In genomic region chr3:124288936-124289335, GRCm38 (mm10) we compare ENCODE assay signal across 7 mouse cellular contexts. TPM values are rescaled to one million over a fixed set of nuclear protein-coding genes. Genes with fewer than 3 reads are reported as not detected.
DNase-seq lines count a peak whose midpoint lies in the region; ATAC-seq and TF ChIP-seq lines count a peak whose summit lies in the region.
"Not testable (repeated sequence)": the region's sequence is repeated elsewhere in the genome, so short reads cannot be mapped to it uniquely, and the experiment has no call there.

No protein-coding gene starts in this region.

- not testable (repeated sequence) for H3K4me2 ChIP-seq in kidney, embryonic 15.5 days; lung, embryonic 14.5 days; neural tube, embryonic 12.5 days (replicated peaks)

- 40% methylated on average over 7 of the region's 7 CpGs for WGBS in kidney, embryonic 15.5 days
- 30% methylated on average over 7 of the region's 7 CpGs for WGBS in lung, embryonic 14.5 days
- WGBS in neural tube, embryonic 12.5 days = 52% methylated on average over 7 of the region's 7 CpGs

- not testable (repeated sequence) for H3K27me3 ChIP-seq in kidney, embryonic 15.5 days; lung, embryonic 14.5 days (ENCODE audit: insufficient read depth, low read length); neural tube, embryonic 12.5 days (replicated peaks)

- DNase-seq in 416B (ENCODE audit: low read depth) (peak; percentile 8), MEL-GATA-1-ER (ENCODE audit: extremely low read depth, low read depth) (peak; percentile 32)
- DNase-seq in lung, embryonic 14.5 days = peak; percentile 31

- not testable (repeated sequence) for H3K27ac ChIP-seq in kidney, embryonic 15.5 days; lung, embryonic 14.5 days (ENCODE audit: low read depth); neural tube, embryonic 12.5 days

- ATAC-seq in common myeloid progenitor, adult 5-6 weeks (replicated peaks; ENCODE audit: low read depth, poor library complexity, severe bottlenecking) = peak; percentile 99
- ATAC-seq in frontal cortex, adult (ENCODE audit: low TSS enrichment) = peak; percentile 91
- 0 out of 2 replicates have a peak, but pooled peaks have one; percentile 54 for ATAC-seq in kidney, embryonic 15.5 days (replicated peaks; ENCODE audit: low FRiP score)
- ATAC-seq in lung, embryonic 14.5 days (ENCODE audit: insufficient read depth) = not testable (repeated sequence)
- ATAC-seq in neural tube, embryonic 12.5 days (ENCODE audit: low FRiP score, low read depth) = peak; percentile 21; the same call in 1 of the 2 replicates

- H3K36me3 ChIP-seq in kidney, embryonic 15.5 days; lung, embryonic 14.5 days (ENCODE audit: insufficient read depth); neural tube, embryonic 12.5 days: not testable (repeated sequence)

- not testable (repeated sequence) for H3K9ac ChIP-seq in kidney, embryonic 15.5 days; lung, embryonic 14.5 days; neural tube, embryonic 12.5 days

- not testable (repeated sequence) for H3K4me3 ChIP-seq in kidney, embryonic 15.5 days (replicated peaks); lung, embryonic 14.5 days (ENCODE audit: low read depth, low read length); neural tube, embryonic 12.5 days

- H3K9me3 ChIP-seq in kidney, embryonic 15.5 days (replicated peaks); lung, embryonic 14.5 days (ENCODE audit: low read depth, low read length); neural tube, embryonic 12.5 days: not testable (repeated sequence)

- not testable (repeated sequence) for H3K4me1 ChIP-seq in kidney, embryonic 15.5 days; lung, embryonic 14.5 days (ENCODE audit: insufficient read depth); neural tube, embryonic 12.5 days

- not testable (repeated sequence) for TF ChIP-seq CTCF in lung, embryonic 14.5 days (IDR thresholded peaks at IDR 0.05; ENCODE audit: low read depth)

RNA-seq across cellular contexts. Expression of gene Tram1l1, which starts 31.7 kb away (rescaled TPM):
- not detected in 2 replicates for total RNA-seq in common myeloid progenitor, adult 5-6 weeks (2017)
- polyA plus RNA-seq in kidney, embryonic 15.5 days (2015; fragmentation: Nextera tagmentation; extraction: Ambion mirVana) = 7.4 and 8.1 TPM in 2 replicates
- 7.7 and 7.9 TPM in 2 replicates for polyA plus RNA-seq in lung, embryonic 14.5 days (2014; fragmentation: Nextera tagmentation; extraction: Ambion mirVana)
- 33.7 and 36.3 TPM in 2 replicates for polyA plus RNA-seq in neural tube, embryonic 12.5 days (2016; fragmentation: Nextera tagmentation; extraction: Ambion mirVana)
